Mouse (Mus musculus): ENCODE data around the gene Gh. TPM values are rescaled to one million over a fixed set of nuclear protein-coding genes. Genes with fewer than 3 reads are reported as not detected.
A peak's percentile ranks its signal among the peaks of the same experiment; 100 is the strongest.

Gene Gh
- polyA plus RNA-seq, 1 experiment from 2014 or later, result not detected

- H3K36me3 ChIP-seq (ENCODE audit: control insufficient read depth, insufficient read depth, low read length), result peaks cover 17% of the 10 kb centered on the region
- ATAC-seq (ENCODE audit: low FRiP score, low TSS enrichment), result no peak
- H3K4me3 ChIP-seq (ENCODE audit: low read length), result peak overlapping the region; percentile 78
- peak overlapping the region; percentile 76 for H3K4me2 ChIP-seq (replicated peaks; ENCODE audit: low read depth, low read length)
- H3K9me3 ChIP-seq (ENCODE audit: control insufficient read depth, low read length), result no peaks in the 10 kb centered on the region
- H3K4me1 ChIP-seq (ENCODE audit: control insufficient read depth, insufficient read depth, low read length), result peaks cover 38% of the 10 kb centered on the region
- WGBS, result 22% methylated on average over 5 of the region's 5 CpGs
- no peaks in the 10 kb centered on the region for H3K27me3 ChIP-seq (ENCODE audit: control insufficient read depth, insufficient read depth, low read length)
- peak overlapping the region; percentile 94 for H3K9ac ChIP-seq (ENCODE audit: low read depth, low read length)
- H3K27ac ChIP-seq (ENCODE audit: low read depth, low read length), result peak overlapping the region; percentile 91; the same call in 1 of the 2 replicates
These were observed 30.4 kb downstream of the Gh start for GRCm38 (mm10) chr11:106271131-106271793.

- H3K27ac ChIP-seq (ENCODE audit: low read depth, low read length), result peak overlapping the region; percentile 44; the same call in 1 of the 2 replicates
- 0 out of 2 replicates have a peak overlapping the region, but pooled peaks have one; percentile 32 for H3K9ac ChIP-seq (ENCODE audit: low read depth, low read length)
- H3K36me3 ChIP-seq (ENCODE audit: control insufficient read depth, insufficient read depth, low read length), result peaks cover 39% of the 10 kb centered on the region
- WGBS, result 17% methylated on average over 3 of the region's 3 CpGs
- no peaks in the 10 kb centered on the region for H3K27me3 ChIP-seq (ENCODE audit: control insufficient read depth, insufficient read depth, low read length)
- peak overlapping the region; percentile 9 for H3K4me2 ChIP-seq (replicated peaks; ENCODE audit: low read depth, low read length)
- no peak overlapping the region; the same call in 1 of the 2 replicates for H3K4me3 ChIP-seq (ENCODE audit: low read length)
- peaks cover 35% of the 10 kb centered on the region for H3K4me1 ChIP-seq (ENCODE audit: control insufficient read depth, insufficient read depth, low read length)
- no peaks in the 10 kb centered on the region for H3K9me3 ChIP-seq (ENCODE audit: control insufficient read depth, low read length)
- no peak for ATAC-seq (ENCODE audit: low FRiP score, low TSS enrichment)
These were observed 32.6 kb downstream of the Gh start for GRCm38 (mm10) chr11:106269060-106269431.

- no peak for ATAC-seq (ENCODE audit: low FRiP score, low TSS enrichment)
- H3K4me3 ChIP-seq (ENCODE audit: low read length), result no peak overlapping the region; the same call in 1 of the 2 replicates
- no peaks in the 10 kb centered on the region for H3K9me3 ChIP-seq (ENCODE audit: control insufficient read depth, low read length)
- peaks cover 35% of the 10 kb centered on the region for H3K4me1 ChIP-seq (ENCODE audit: control insufficient read depth, insufficient read depth, low read length)
- H3K9ac ChIP-seq (ENCODE audit: low read depth, low read length), result peak overlapping the region; percentile 32; the same call in 1 of the 2 replicates
- H3K4me2 ChIP-seq (replicated peaks; ENCODE audit: low read depth, low read length), result peak overlapping the region; percentile 9
- H3K36me3 ChIP-seq (ENCODE audit: control insufficient read depth, insufficient read depth, low read length), result peaks cover 45% of the 10 kb centered on the region
- H3K27ac ChIP-seq (ENCODE audit: low read depth, low read length), result peak overlapping the region; percentile 44; the same call in 1 of the 2 replicates
- WGBS, result 30% methylated on average over 8 of the region's 8 CpGs
- H3K27me3 ChIP-seq (ENCODE audit: control insufficient read depth, insufficient read depth, low read length), result no peaks in the 10 kb centered on the region
These were observed 33.2 kb downstream of the Gh start for GRCm38 (mm10) chr11:106268326-106269059.

- H3K36me3 ChIP-seq (ENCODE audit: control insufficient read depth, insufficient read depth, low read length), result peaks cover 51% of the 10 kb centered on the region
- ATAC-seq (ENCODE audit: low FRiP score, low TSS enrichment), result no peak
- no peaks in the 10 kb centered on the region for H3K27me3 ChIP-seq (ENCODE audit: control insufficient read depth, insufficient read depth, low read length)
- no peak overlapping the region for H3K27ac ChIP-seq (ENCODE audit: low read depth, low read length)
- no peak overlapping the region for H3K4me3 ChIP-seq (ENCODE audit: low read length)
- H3K9me3 ChIP-seq (ENCODE audit: control insufficient read depth, low read length), result no peaks in the 10 kb centered on the region
- peak overlapping the region; percentile 32; the same call in 1 of the 2 replicates for H3K9ac ChIP-seq (ENCODE audit: low read depth, low read length)
- WGBS, result 48% methylated on average over 5 of the region's 5 CpGs
- peak overlapping the region; percentile 9; the same call in 1 of the 2 replicates for H3K4me2 ChIP-seq (replicated peaks; ENCODE audit: low read depth, low read length)
- H3K4me1 ChIP-seq (ENCODE audit: control insufficient read depth, insufficient read depth, low read length), result peaks cover 35% of the 10 kb centered on the region
These were observed 33.8 kb downstream of the Gh start for GRCm38 (mm10) chr11:106267871-106268270.

GRCm38 (mm10) chr11:106267311-106267852, 34.3 kb downstream of the Gh start:
- no peaks in the 10 kb centered on the region for H3K9me3 ChIP-seq (ENCODE audit: control insufficient read depth, low read length)
- H3K4me1 ChIP-seq (ENCODE audit: control insufficient read depth, insufficient read depth, low read length), result peaks cover 35% of the 10 kb centered on the region
- H3K27ac ChIP-seq (ENCODE audit: low read depth, low read length), result no peak overlapping the region
- no peak for ATAC-seq (ENCODE audit: low FRiP score, low TSS enrichment)
- H3K9ac ChIP-seq (ENCODE audit: low read depth, low read length), result no peak overlapping the region
- WGBS, result 66% methylated on average over 15 of the region's 15 CpGs
- no peak overlapping the region for H3K4me3 ChIP-seq (ENCODE audit: low read length)
- no peaks in the 10 kb centered on the region for H3K27me3 ChIP-seq (ENCODE audit: control insufficient read depth, insufficient read depth, low read length)
- H3K4me2 ChIP-seq (replicated peaks; ENCODE audit: low read depth, low read length), result no peak overlapping the region
- peaks cover 56% of the 10 kb centered on the region for H3K36me3 ChIP-seq (ENCODE audit: control insufficient read depth, insufficient read depth, low read length)

GRCm38 (mm10) chr11:106266431-106266830, 35.2 kb downstream of the Gh start:
- no peak for ATAC-seq (ENCODE audit: low FRiP score, low TSS enrichment)
- H3K27me3 ChIP-seq (ENCODE audit: control insufficient read depth, insufficient read depth, low read length), result no peaks in the 10 kb centered on the region
- H3K4me1 ChIP-seq (ENCODE audit: control insufficient read depth, insufficient read depth, low read length), result peaks cover 33% of the 10 kb centered on the region
- no peak overlapping the region for H3K27ac ChIP-seq (ENCODE audit: low read depth, low read length)
- H3K9ac ChIP-seq (ENCODE audit: low read depth, low read length), result no peak overlapping the region
- no peaks in the 10 kb centered on the region for H3K9me3 ChIP-seq (ENCODE audit: control insufficient read depth, low read length)
- H3K4me2 ChIP-seq (replicated peaks; ENCODE audit: low read depth, low read length), result no peak overlapping the region
- 95% methylated on average over 10 of the region's 10 CpGs for WGBS
- H3K4me3 ChIP-seq (ENCODE audit: low read length), result no peak overlapping the region
- H3K36me3 ChIP-seq (ENCODE audit: control insufficient read depth, insufficient read depth, low read length), result peaks cover 65% of the 10 kb centered on the region

GRCm38 (mm10) chr11:106265570-106265969, 36.1 kb downstream of the Gh start:
- H3K9ac ChIP-seq (ENCODE audit: low read depth, low read length), result no peak overlapping the region
- H3K27ac ChIP-seq (ENCODE audit: low read depth, low read length), result no peak overlapping the region
- 93% methylated on average over 4 of the region's 4 CpGs for WGBS
- peaks cover 28% of the 10 kb centered on the region for H3K4me1 ChIP-seq (ENCODE audit: control insufficient read depth, insufficient read depth, low read length)
- H3K4me2 ChIP-seq (replicated peaks; ENCODE audit: low read depth, low read length), result no peak overlapping the region
- H3K27me3 ChIP-seq (ENCODE audit: control insufficient read depth, insufficient read depth, low read length), result no peaks in the 10 kb centered on the region
- no peak for ATAC-seq (ENCODE audit: low FRiP score, low TSS enrichment)
- no peak overlapping the region for H3K4me3 ChIP-seq (ENCODE audit: low read length)
- no peaks in the 10 kb centered on the region for H3K9me3 ChIP-seq (ENCODE audit: control insufficient read depth, low read length)
- H3K36me3 ChIP-seq (ENCODE audit: control insufficient read depth, insufficient read depth, low read length), result peaks cover 74% of the 10 kb centered on the region

GRCm38 (mm10) chr11:106264988-106265387, 36.7 kb downstream of the Gh start:
- H3K9ac ChIP-seq (ENCODE audit: low read depth, low read length), result no peak overlapping the region
- peaks cover 74% of the 10 kb centered on the region for H3K36me3 ChIP-seq (ENCODE audit: control insufficient read depth, insufficient read depth, low read length)
- H3K27me3 ChIP-seq (ENCODE audit: control insufficient read depth, insufficient read depth, low read length), result no peaks in the 10 kb centered on the region
- WGBS, result 94% methylated on average over 15 of the region's 15 CpGs
- H3K4me3 ChIP-seq (ENCODE audit: low read length), result no peak overlapping the region
- H3K9me3 ChIP-seq (ENCODE audit: control insufficient read depth, low read length), result no peaks in the 10 kb centered on the region
- peaks cover 23% of the 10 kb centered on the region for H3K4me1 ChIP-seq (ENCODE audit: control insufficient read depth, insufficient read depth, low read length)
- ATAC-seq (ENCODE audit: low FRiP score, low TSS enrichment), result no peak
- H3K4me2 ChIP-seq (replicated peaks; ENCODE audit: low read depth, low read length), result no peak overlapping the region
- no peak overlapping the region for H3K27ac ChIP-seq (ENCODE audit: low read depth, low read length)

GRCm38 (mm10) chr11:106263963-106264362, 37.7 kb downstream of the Gh start:
- WGBS, result 90% methylated on average over 9 of the region's 9 CpGs
- H3K9me3 ChIP-seq (ENCODE audit: control insufficient read depth, low read length), result no peaks in the 10 kb centered on the region
- no peak overlapping the region for H3K4me2 ChIP-seq (replicated peaks; ENCODE audit: low read depth, low read length)
- peaks cover 81% of the 10 kb centered on the region for H3K36me3 ChIP-seq (ENCODE audit: control insufficient read depth, insufficient read depth, low read length)
- no peak for ATAC-seq (ENCODE audit: low FRiP score, low TSS enrichment)
- H3K4me1 ChIP-seq (ENCODE audit: control insufficient read depth, insufficient read depth, low read length), result peaks cover 16% of the 10 kb centered on the region
- no peak overlapping the region for H3K27ac ChIP-seq (ENCODE audit: low read depth, low read length)
- no peaks in the 10 kb centered on the region for H3K27me3 ChIP-seq (ENCODE audit: control insufficient read depth, insufficient read depth, low read length)
- no peak overlapping the region for H3K4me3 ChIP-seq (ENCODE audit: low read length)
- no peak overlapping the region for H3K9ac ChIP-seq (ENCODE audit: low read depth, low read length)
